Mouse (Mus musculus) midbrain, embryonic 10.5 days (tissue): ENCODE measurements at regions not wholly inside any gene's neighbourhood (a gene's known extent, or its start where the extent isn't known, plus 50 kb on each side); places are given as distances from the start of the nearest gene placed in this dataset.
"Not testable (repeated sequence)": the region's sequence is repeated elsewhere in the genome, so short reads cannot be mapped to it uniquely, and the experiment has no call there.

Experiments used
- DNase-seq: peaks from one replicate; pipeline ENCODE4 v3.0.0-alpha.2; 2017; ENCODE audit warnings: low spot score
- H3K27ac ChIP-seq: fragments of 300-500 bp; sonication (generic); replicated peaks from 2 replicates; pipeline ENCODE4 v1.5.1; 2016; ENCODE audit warnings: mild to moderate bottlenecking
- H3K27me3 ChIP-seq: fragments of 300-500 bp; sonication (generic); 2 replicates; pipeline ENCODE4 v1.6.1; 2016; ENCODE audit warnings: low read depth, mild to moderate bottlenecking; ENCODE audit not compliant: poor library complexity, severe bottlenecking
- H3K36me3 ChIP-seq: fragments of 300-500 bp; sonication (generic); 2 replicates; pipeline ENCODE4 v1.6.1; 2016; ENCODE audit warnings: mild to moderate bottlenecking, moderate library complexity
- H3K4me1 ChIP-seq: fragments of 300-500 bp; sonication (generic); 2 replicates; pipeline ENCODE4 v1.6.1; 2016
- H3K4me3 ChIP-seq: fragments of 300-500 bp; sonication (generic); 2 replicates; pipeline ENCODE4 v1.5.1; 2016; ENCODE audit warnings: mild to moderate bottlenecking, moderate library complexity
- H3K9me3 ChIP-seq: fragments of 300-500 bp; sonication (generic); replicated peaks from 2 replicates; pipeline ENCODE4 v1.6.1; 2016; ENCODE audit warnings: mild to moderate bottlenecking
- WGBS: fragments of 180-500 bp; shearing (Covaris S2); methylation state at CpG from one replicate; pipeline ENCODE4 v1.1.7; 2016; 5-methylcytosine and 5-hydroxymethylcytosine counted together

GRCm38 (mm10) chr15:32749971-32750370, 505.4 kb downstream of the Sema5a start:
- Histone ChIP-seq H3K27ac (no peak overlapping the region), H3K9me3 (no peaks in the 10 kb centered on the region), H3K36me3 (no peaks in the 10 kb centered on the region), H3K27me3 (no peaks in the 10 kb centered on the region), H3K4me3 (no peak overlapping the region), H3K4me1 (no peaks in the 10 kb centered on the region)
- DNase-seq = no peak
- 92% methylated on average over 2 of the region's 2 CpGs for WGBS

GRCm38 (mm10) chr15:32751991-32752390, 507.4 kb downstream of the Sema5a start:
- Histone ChIP-seq H3K4me1 (no peaks in the 10 kb centered on the region), H3K4me3 (no peak overlapping the region), H3K9me3 (no peaks in the 10 kb centered on the region), H3K27ac (no peak overlapping the region), H3K36me3 (no peaks in the 10 kb centered on the region), H3K27me3 (no peaks in the 10 kb centered on the region)
- 76% methylated on average over 3 of the region's 3 CpGs for WGBS
- DNase-seq = no peak

GRCm38 (mm10) chr15:32760141-32760540, 515.5 kb downstream of the Sema5a start:
- Histone ChIP-seq H3K4me1 (no peaks in the 10 kb centered on the region), H3K27ac (no peak overlapping the region), H3K27me3 (no peaks in the 10 kb centered on the region), H3K9me3 (no peaks in the 10 kb centered on the region), H3K4me3 (no peak overlapping the region), H3K36me3 (no peaks in the 10 kb centered on the region)
- 84% methylated on average over 3 of the region's 3 CpGs for WGBS
- DNase-seq = no peak

DNA sequence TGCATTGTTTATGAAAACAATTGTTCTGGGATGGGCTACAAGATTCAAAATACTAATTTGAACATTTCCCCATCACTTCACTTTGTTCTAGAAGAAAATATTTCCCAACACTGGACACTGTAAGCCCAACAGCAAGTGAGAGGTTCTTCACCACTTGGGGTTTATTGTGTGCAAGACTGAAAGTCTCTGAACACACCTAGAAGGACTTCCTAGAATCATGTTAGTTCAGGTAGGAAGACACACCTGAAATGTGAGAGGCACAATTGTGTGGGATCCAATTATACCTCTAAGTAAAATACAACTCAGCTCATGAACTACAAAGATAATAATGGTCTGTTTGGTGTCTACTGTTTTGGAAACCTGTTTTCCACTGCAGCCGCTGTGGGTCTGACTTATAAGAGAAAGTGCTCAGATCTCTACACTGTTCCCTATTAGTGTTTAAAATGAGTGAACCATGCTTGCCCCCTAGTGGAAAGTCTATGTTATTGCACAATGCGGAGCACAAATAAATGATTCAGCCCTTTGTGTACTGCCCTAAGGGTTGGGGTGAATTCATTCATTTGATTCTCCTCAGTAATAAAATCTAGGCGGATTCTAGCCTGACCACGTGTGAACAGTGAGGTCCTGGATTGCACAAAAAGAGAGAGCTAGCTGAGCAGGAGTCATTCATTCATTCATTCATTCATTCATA, 521.5 kb downstream of the Sema5a start:
- WGBS = 12% methylated on average over 4 of the region's 4 CpGs
- no peak for DNase-seq

GRCm38 (mm10) chr15:32766746-32767471, 522.3 kb downstream of the Sema5a start:
- H3K9me3 ChIP-seq = no peaks in the 10 kb centered on the region
- no peaks in the 10 kb centered on the region for H3K36me3 ChIP-seq
- no peaks in the 10 kb centered on the region for H3K4me1 ChIP-seq
- no peak overlapping the region for H3K4me3 ChIP-seq
- no peak for DNase-seq
- 58% methylated on average over 4 of the region's 5 CpGs for WGBS
- no peak overlapping the region for H3K27ac ChIP-seq
- no peaks in the 10 kb centered on the region for H3K27me3 ChIP-seq

More for the DNA sequence above, 521.5 kb downstream of the Sema5a start:
- Histone ChIP-seq H3K9me3 (no peaks in the 10 kb centered on the region), H3K4me3 (no peak overlapping the region), H3K36me3 (no peaks in the 10 kb centered on the region), H3K4me1 (no peaks in the 10 kb centered on the region), H3K27ac (no peak overlapping the region), H3K27me3 (no peaks in the 10 kb centered on the region)

DNA sequence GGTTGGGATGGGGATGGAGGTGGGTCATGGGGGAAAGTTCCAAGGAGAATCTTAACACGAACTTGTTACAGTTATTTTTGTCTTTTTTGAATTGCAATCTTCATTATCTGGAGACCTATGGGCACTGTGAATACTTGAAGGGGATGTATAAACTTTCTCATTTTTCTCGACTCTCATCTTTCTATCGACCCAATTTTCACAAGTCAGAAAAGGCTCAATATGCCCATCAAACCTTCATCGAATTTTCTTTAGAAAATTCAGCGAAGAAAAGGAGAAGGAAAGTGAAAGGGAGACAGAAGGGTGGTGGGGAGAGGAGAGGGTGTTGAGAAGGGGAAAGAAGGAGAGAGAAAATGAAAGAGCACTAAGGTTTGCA, 533.6 kb downstream of the Sema5a start:
- not testable (repeated sequence) for H3K9me3 ChIP-seq, H3K4me1 ChIP-seq, H3K36me3 ChIP-seq, H3K27me3 ChIP-seq, H3K27ac ChIP-seq, DNase-seq
- 32% methylated on average over 5 of the region's 5 CpGs for WGBS
- peak overlapping the region; percentile 62; the same call in 1 of the 2 replicates for H3K4me3 ChIP-seq

DNA sequence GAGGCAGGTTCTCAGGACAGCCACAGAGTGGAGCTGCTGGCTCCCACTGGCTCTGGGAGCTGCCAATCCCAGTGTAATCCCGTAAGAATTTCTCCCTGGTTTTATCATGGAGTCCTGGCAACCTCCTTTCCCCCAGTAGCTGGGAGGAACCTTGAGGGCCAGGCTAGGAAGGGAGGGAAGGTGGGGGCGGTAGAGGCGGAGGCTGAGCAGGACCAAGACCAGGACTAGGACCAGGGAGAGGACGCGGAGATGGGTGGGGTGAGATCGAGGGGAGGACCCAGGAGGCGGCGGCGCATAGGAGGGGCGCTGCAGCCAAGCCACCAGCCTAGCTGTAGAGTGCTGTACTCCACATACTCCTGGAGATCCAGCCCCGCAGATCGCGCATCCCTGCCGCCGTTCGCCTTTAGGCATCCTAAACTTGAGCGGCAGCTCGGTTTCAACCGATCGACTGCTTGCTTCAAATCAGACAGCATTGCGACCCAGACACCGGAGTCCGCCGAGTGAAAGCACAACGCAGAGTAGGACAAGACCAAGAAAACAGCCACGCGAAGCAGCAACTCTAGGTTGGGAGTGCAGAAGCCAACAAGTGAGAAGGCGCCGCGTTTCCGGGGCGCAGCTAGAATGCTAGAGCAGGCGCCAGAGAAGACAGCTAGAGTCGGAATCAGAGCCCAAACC, 534.1 kb downstream of the Sema5a start:
- not testable (repeated sequence) for H3K9me3 ChIP-seq, H3K27me3 ChIP-seq, H3K4me1 ChIP-seq, H3K36me3 ChIP-seq
- under 1% methylated on average over 34 of the region's 34 CpGs for WGBS
- H3K4me3 ChIP-seq = peak overlapping the region; percentile 62
- H3K27ac ChIP-seq = peak overlapping the region; percentile 83
- DNase-seq = peak; percentile 82

DNA sequence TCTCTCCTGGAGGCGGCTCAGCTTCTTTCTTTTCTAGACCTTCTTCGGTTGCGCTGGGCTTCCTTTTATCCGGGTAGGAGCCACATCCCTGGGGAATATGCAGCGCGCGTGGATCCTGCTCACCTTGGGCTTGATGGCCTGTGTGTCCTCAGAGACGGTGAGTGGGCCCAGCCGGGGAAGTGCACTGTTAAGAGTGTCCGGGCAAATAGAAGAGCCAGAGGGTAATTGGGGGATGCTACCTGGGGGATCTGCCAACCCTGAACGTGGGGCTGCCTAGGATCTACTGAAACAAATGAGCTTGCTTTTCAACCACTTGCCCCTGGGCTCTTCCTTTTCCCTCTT, 534.6 kb downstream of the Sema5a start:
- not testable (repeated sequence) for H3K4me1 ChIP-seq, H3K36me3 ChIP-seq, DNase-seq, H3K9me3 ChIP-seq, H3K27me3 ChIP-seq
- H3K4me3 ChIP-seq = peak overlapping the region; percentile 62
- H3K27ac ChIP-seq = peak overlapping the region; percentile 83
- WGBS = 4% methylated on average over 11 of the region's 11 CpGs

- not testable (repeated sequence) for DNase-seq, H3K27me3 ChIP-seq, H3K9me3 ChIP-seq, H3K4me3 ChIP-seq, H3K4me1 ChIP-seq, H3K36me3 ChIP-seq, H3K27ac ChIP-seq
- 73% methylated on average over 1 of the region's 1 CpGs for WGBS
Measured at GRCm38 (mm10) chr15:32781609-32782008, 537.0 kb downstream of the Sema5a start.

GRCm38 (mm10) chr15:32799222-32799621, 554.6 kb downstream of the Sema5a start:
- H3K9me3 ChIP-seq = peaks cover 15% of the 10 kb centered on the region; the same call in 1 of the 2 replicates
- H3K36me3 ChIP-seq = no peaks in the 10 kb centered on the region
- 86% methylated on average over 1 of the region's 1 CpGs for WGBS
- H3K4me3 ChIP-seq = no peak overlapping the region
- no peaks in the 10 kb centered on the region for H3K4me1 ChIP-seq
- H3K27ac ChIP-seq = no peak overlapping the region
- no peak for DNase-seq
- H3K27me3 ChIP-seq = no peaks in the 10 kb centered on the region

- Histone ChIP-seq H3K27me3 (no peaks in the 10 kb centered on the region), H3K4me1 (no peaks in the 10 kb centered on the region), H3K27ac (no peak overlapping the region), H3K4me3 (no peak overlapping the region), H3K9me3 (peaks cover 6% of the 10 kb centered on the region; the same call in 1 of the 2 replicates), H3K36me3 (no peaks in the 10 kb centered on the region)
- no peak for DNase-seq
- WGBS = 84% methylated on average over 2 of the region's 2 CpGs
Measured at GRCm38 (mm10) chr15:32810849-32811632, 566.4 kb downstream of the Sema5a start.

DNA sequence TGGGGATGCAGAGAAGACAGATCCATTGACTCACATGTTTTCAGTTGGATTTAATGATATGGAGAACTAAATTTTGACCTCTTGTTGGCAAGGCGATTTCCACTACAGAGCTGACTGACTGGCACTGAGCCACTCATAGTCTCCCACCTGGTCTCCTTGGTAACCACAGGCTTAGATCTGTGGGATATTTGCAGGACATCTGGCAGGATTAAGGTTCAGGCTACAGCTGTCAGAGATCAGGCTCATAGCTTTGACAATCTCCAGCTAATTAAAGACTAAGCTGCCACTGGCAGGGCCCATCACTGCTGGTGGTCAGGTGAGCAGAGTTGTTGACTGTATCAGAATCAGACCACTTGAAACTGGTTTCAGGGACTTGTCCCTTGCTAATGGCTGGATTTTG, 595.4 kb downstream of the Sema5a start:
- H3K4me1 ChIP-seq = no peaks in the 10 kb centered on the region
- H3K27me3 ChIP-seq = no peaks in the 10 kb centered on the region
- H3K36me3 ChIP-seq = no peaks in the 10 kb centered on the region
- WGBS = 78% methylated on average over 1 of the region's 1 CpGs
- H3K9me3 ChIP-seq = no peaks in the 10 kb centered on the region
- no peak overlapping the region for H3K27ac ChIP-seq
- no peak overlapping the region for H3K4me3 ChIP-seq
- no peak for DNase-seq
